Mouse (Mus musculus): ENCODE results near the gene Rbm20.
A peak's percentile ranks its signal among the peaks of the same experiment; 100 is the strongest.

Rbm20 gene

GRCm38 (mm10) chr19:53670625-53671141 is 6.4 kb upstream of the Rbm20 start:
- no peak for DNase-seq (ENCODE audit: extremely low spot score)

GRCm38 (mm10) chr19:53671432-53671831 is 5.7 kb upstream of the Rbm20 start:
- DNase-seq (ENCODE audit: extremely low spot score): no peak

GRCm38 (mm10) chr19:53674131-53674925 is 2.8 kb upstream of the Rbm20 start:
- DNase-seq (ENCODE audit: extremely low spot score): no peak

GRCm38 (mm10) chr19:53676228-53676627 is 878 bp upstream of the Rbm20 start:
- peak; percentile 33 for DNase-seq (ENCODE audit: extremely low spot score)

GRCm38 (mm10) chr19:53679194-53679593 is 2.1 kb downstream of the Rbm20 start:
- no peak for DNase-seq (ENCODE audit: extremely low spot score)

GRCm38 (mm10) chr19:53679981-53680380 is 2.9 kb downstream of the Rbm20 start:
- no peak for DNase-seq (ENCODE audit: extremely low spot score)

- DNase-seq (ENCODE audit: extremely low spot score): no peak
These were observed 5.3 kb downstream of the Rbm20 start for GRCm38 (mm10) chr19:53682427-53682826.

- no peak for DNase-seq (ENCODE audit: extremely low spot score)
These were observed 10.5 kb downstream of the Rbm20 start for GRCm38 (mm10) chr19:53687592-53687991.

- no peak for DNase-seq (ENCODE audit: extremely low spot score)
These were observed 13.7 kb downstream of the Rbm20 start for GRCm38 (mm10) chr19:53690816-53691215.

- DNase-seq (ENCODE audit: extremely low spot score): no peak
These were observed 16.9 kb downstream of the Rbm20 start for GRCm38 (mm10) chr19:53694020-53694419.

GRCm38 (mm10) chr19:53696079-53696478 is 19.0 kb downstream of the Rbm20 start:
- DNase-seq (ENCODE audit: extremely low spot score): no peak

- no peak for DNase-seq (ENCODE audit: extremely low spot score)
These were observed 19.5 kb downstream of the Rbm20 start for GRCm38 (mm10) chr19:53696655-53697054.

- peak; percentile 39 for DNase-seq (ENCODE audit: extremely low spot score)
These were observed 20.4 kb downstream of the Rbm20 start for GRCm38 (mm10) chr19:53697376-53698126.

- no peak for DNase-seq (ENCODE audit: extremely low spot score)
These were observed 22.6 kb downstream of the Rbm20 start for GRCm38 (mm10) chr19:53699671-53700070.

- DNase-seq (ENCODE audit: extremely low spot score): no peak
These were observed 24.3 kb downstream of the Rbm20 start for GRCm38 (mm10) chr19:53701434-53701833.

- DNase-seq (ENCODE audit: extremely low spot score): peak; percentile 85
These were observed 28.1 kb downstream of the Rbm20 start for GRCm38 (mm10) chr19:53704895-53705823.

GRCm38 (mm10) chr19:53708401-53708800 is 31.3 kb downstream of the Rbm20 start:
- DNase-seq (ENCODE audit: extremely low spot score): no peak

GRCm38 (mm10) chr19:53710861-53711260 is 33.8 kb downstream of the Rbm20 start:
- DNase-seq (ENCODE audit: extremely low spot score): no peak

- DNase-seq (ENCODE audit: extremely low spot score): no peak
These were observed 34.3 kb downstream of the Rbm20 start for GRCm38 (mm10) chr19:53711261-53711890.

GRCm38 (mm10) chr19:53712297-53713025 is 35.4 kb downstream of the Rbm20 start:
- DNase-seq (ENCODE audit: extremely low spot score): no peak

GRCm38 (mm10) chr19:53713364-53713763 is 36.3 kb downstream of the Rbm20 start:
- no peak for DNase-seq (ENCODE audit: extremely low spot score)

Data from embryo, embryonic 9.5 days (tissue).